Mouse (Mus musculus) liver, embryonic 13.5 days (tissue): ENCODE results near the gene Ikzf3. TPM values are rescaled to one million over a fixed set of nuclear protein-coding genes. Genes with fewer than 3 reads are reported as not detected.

ENCODE experiments used
- ATAC-seq: fragments of 200-750 bp; cut with Nextera tagmentation; 2 replicates; pipeline ENCODE4 v1.8.0; 2017; ENCODE audit warnings: low read depth, mild to moderate bottlenecking, moderate number of reproducible peaks, moderate library complexity
- DNase-seq: peaks from one replicate; pipeline ENCODE4 v3.0.0; 2022
- H3K27ac ChIP-seq: fragments of 300-500 bp; sonication (generic); 2 replicates; pipeline ENCODE4 v1.5.1; 2015; ENCODE audit warnings: moderate library complexity, mild to moderate bottlenecking, inconsistent platforms
- H3K27me3 ChIP-seq: fragments of 300-500 bp; sonication (generic); 2 replicates; pipeline ENCODE4 v1.6.1; 2015; ENCODE audit warnings: mild to moderate bottlenecking, inconsistent platforms
- H3K36me3 ChIP-seq: fragments of 300-500 bp; sonication (generic); 2 replicates; pipeline ENCODE4 v1.6.1; 2015; ENCODE audit warnings: mild to moderate bottlenecking, inconsistent platforms
- H3K4me1 ChIP-seq: fragments of 300-500 bp; sonication (generic); replicated peaks from 2 replicates; pipeline ENCODE4 v1.6.1; 2015; ENCODE audit warnings: inconsistent platforms
- H3K4me2 ChIP-seq: fragments of 300-500 bp; sonication (generic); 2 replicates; pipeline ENCODE4 v1.6.1; 2015; ENCODE audit warnings: inconsistent platforms, mild to moderate bottlenecking, moderate library complexity
- H3K4me3 ChIP-seq: fragments of 300-500 bp; sonication (generic); replicated peaks from 2 replicates; pipeline ENCODE4 v1.5.1; 2015; ENCODE audit warnings: mild to moderate bottlenecking, inconsistent platforms
- H3K9ac ChIP-seq: fragments of 300-500 bp; sonication (generic); 2 replicates; pipeline ENCODE4 v1.6.1; 2015; ENCODE audit warnings: mild to moderate bottlenecking, inconsistent platforms
- H3K9me3 ChIP-seq: fragments of 300-500 bp; sonication (generic); replicated peaks from 2 replicates; pipeline ENCODE4 v1.6.1; 2016; ENCODE audit warnings: inconsistent platforms
- WGBS: fragments of 180-500 bp; shearing (Covaris S2); methylation state at CpG from one replicate; pipeline ENCODE4 v1.1.7; 2015; ENCODE audit not compliant: insufficient replicate concordance; 5-methylcytosine and 5-hydroxymethylcytosine counted together
- polyA plus RNA-seq: library from polyadenylated mRNA; unstranded; fragments of >200 nt; fragmentation: Nextera tagmentation; extraction: Ambion mirVana; gene quantifications from 2 replicates; pipeline ENCODE4 v1.2.1, GENCODE M21; 2015

Ikzf3 gene
- polyA plus RNA-seq, 1 experiment from 2014 or later, result 0.06 TPM

DNA sequence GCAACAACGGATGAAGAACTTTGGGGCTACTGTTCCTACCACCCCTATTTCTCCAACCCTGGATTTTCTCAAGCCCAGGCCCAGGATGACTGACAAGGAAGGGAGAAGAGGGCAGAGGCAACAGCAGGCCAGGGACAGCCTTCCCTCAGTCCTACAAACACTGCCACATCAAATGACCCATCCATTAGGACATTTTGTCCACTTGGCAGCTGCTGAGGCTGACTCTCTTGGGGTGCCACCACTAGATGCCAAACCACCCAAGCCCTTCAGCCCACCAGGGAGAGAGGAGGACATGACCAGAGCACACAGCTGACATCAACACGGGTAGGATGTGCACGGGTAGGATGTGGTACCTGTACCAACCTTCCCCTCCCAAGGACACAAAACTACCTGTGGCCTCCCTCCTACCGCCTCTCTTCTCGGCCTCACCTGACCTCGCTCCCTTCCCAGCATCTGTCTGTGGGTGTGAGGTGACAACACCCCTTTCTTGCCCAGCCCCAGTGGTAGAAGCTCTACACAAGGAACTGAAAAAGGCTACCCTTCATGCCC is 38.9 kb upstream of the Ikzf3 start:
- Histone ChIP-seq H3K4me3 (peak overlapping the region; percentile 90), H3K9ac (peak overlapping the region; percentile 94), H3K36me3 (peaks cover 23% of the 10 kb centered on the region), H3K27ac (peak overlapping the region; percentile 100), H3K9me3 (no peaks in the 10 kb centered on the region), H3K4me1 (peaks cover 92% of the 10 kb centered on the region), H3K27me3 (no peaks in the 10 kb centered on the region), H3K4me2 (peak overlapping the region; percentile 85)
- no peak for ATAC-seq
- DNase-seq, result no peak
- 79% methylated on average over 6 of the region's 6 CpGs for WGBS

- DNase-seq, result no peak
- H3K27ac ChIP-seq, result peak overlapping the region; percentile 100
- peak overlapping the region; percentile 90 for H3K4me3 ChIP-seq
- no peaks in the 10 kb centered on the region for H3K9me3 ChIP-seq
- peaks cover 28% of the 10 kb centered on the region for H3K36me3 ChIP-seq
- peak overlapping the region; percentile 94 for H3K9ac ChIP-seq
- H3K27me3 ChIP-seq, result no peaks in the 10 kb centered on the region
- H3K4me2 ChIP-seq, result peak overlapping the region; percentile 85
- ATAC-seq, result no peak
- WGBS, result 21% methylated on average over 1 of the region's 1 CpGs
- peaks cover 92% of the 10 kb centered on the region for H3K4me1 ChIP-seq
These were observed 38.3 kb upstream of the Ikzf3 start for GRCm38 (mm10) chr11:98584146-98584545.

GRCm38 (mm10) chr11:98583571-98583970 is 37.7 kb upstream of the Ikzf3 start:
- peak; percentile 61 for DNase-seq
- Histone ChIP-seq H3K27ac (peak overlapping the region; percentile 100), H3K4me1 (peaks cover 89% of the 10 kb centered on the region), H3K4me2 (peak overlapping the region; percentile 85), H3K4me3 (peak overlapping the region; percentile 90), H3K27me3 (no peaks in the 10 kb centered on the region), H3K9me3 (no peaks in the 10 kb centered on the region), H3K9ac (peak overlapping the region; percentile 94), H3K36me3 (peaks cover 29% of the 10 kb centered on the region)
- ATAC-seq, result peak; percentile 20; the same call in 1 of the 2 replicates
- 1% methylated on average over 3 of the region's 3 CpGs for WGBS

GRCm38 (mm10) chr11:98583265-98583552 is 37.4 kb upstream of the Ikzf3 start:
- peak overlapping the region; percentile 100 for H3K27ac ChIP-seq
- peak overlapping the region; percentile 85 for H3K4me2 ChIP-seq
- H3K9ac ChIP-seq, result peak overlapping the region; percentile 94
- H3K9me3 ChIP-seq, result no peaks in the 10 kb centered on the region
- WGBS, result 30% methylated on average over 3 of the region's 3 CpGs
- H3K36me3 ChIP-seq, result peaks cover 29% of the 10 kb centered on the region
- H3K27me3 ChIP-seq, result no peaks in the 10 kb centered on the region
- ATAC-seq, result peak; percentile 77
- peaks cover 88% of the 10 kb centered on the region for H3K4me1 ChIP-seq
- peak; percentile 82 for DNase-seq
- H3K4me3 ChIP-seq, result peak overlapping the region; percentile 90

DNA sequence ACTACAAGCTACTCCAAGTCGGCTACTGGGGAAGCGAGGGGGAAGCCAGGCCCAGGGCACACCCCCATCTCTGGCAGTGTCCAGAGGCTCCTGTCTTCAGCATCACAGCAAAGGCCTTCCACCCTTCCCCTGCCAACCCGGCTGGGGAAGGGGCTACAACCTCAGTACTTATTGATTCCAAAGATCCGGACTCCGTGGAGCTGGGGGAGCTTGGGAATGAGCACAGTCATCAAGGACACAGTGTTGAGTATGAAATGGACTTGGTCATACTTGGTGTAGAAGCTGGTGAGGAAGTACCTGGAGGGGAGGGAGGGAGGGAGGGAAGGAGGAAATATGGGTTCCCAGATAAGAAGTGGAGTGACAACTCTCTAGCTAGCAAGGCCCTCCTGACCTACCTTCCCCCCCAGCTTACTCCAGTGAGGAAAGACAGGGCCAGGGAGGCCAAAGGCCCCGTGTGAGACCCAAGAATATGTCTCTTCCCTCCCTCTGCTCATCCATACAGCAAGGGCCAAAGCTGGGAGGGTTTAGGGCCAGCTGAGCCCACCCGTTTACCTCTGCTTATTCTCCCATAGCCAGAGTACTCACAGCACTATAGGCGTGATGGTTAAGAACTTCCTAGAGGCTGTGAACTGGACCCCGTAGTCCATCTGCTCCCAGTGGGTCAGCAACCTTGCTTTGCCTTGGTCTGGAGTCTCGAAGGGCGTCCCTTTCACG is 36.9 kb upstream of the Ikzf3 start:
- Histone ChIP-seq H3K4me1 (peaks cover 88% of the 10 kb centered on the region), H3K9me3 (no peaks in the 10 kb centered on the region), H3K4me2 (peak overlapping the region; percentile 85), H3K27ac (peak overlapping the region; percentile 100), H3K4me3 (peak overlapping the region; percentile 90), H3K9ac (peak overlapping the region; percentile 94), H3K27me3 (no peaks in the 10 kb centered on the region), H3K36me3 (peaks cover 29% of the 10 kb centered on the region)
- peak; percentile 68 for DNase-seq
- 13% methylated on average over 12 of the region's 12 CpGs for WGBS
- ATAC-seq, result peak; percentile 76

- H3K27ac ChIP-seq, result peak overlapping the region; percentile 100
- WGBS, result 8% methylated on average over 8 of the region's 8 CpGs
- peak overlapping the region; percentile 85 for H3K4me2 ChIP-seq
- H3K27me3 ChIP-seq, result no peaks in the 10 kb centered on the region
- peaks cover 29% of the 10 kb centered on the region for H3K36me3 ChIP-seq
- H3K4me3 ChIP-seq, result peak overlapping the region; percentile 90
- no peaks in the 10 kb centered on the region for H3K9me3 ChIP-seq
- DNase-seq, result no peak
- ATAC-seq, result peak; percentile 2; the same call in 1 of the 2 replicates
- peak overlapping the region; percentile 94 for H3K9ac ChIP-seq
- H3K4me1 ChIP-seq, result peaks cover 86% of the 10 kb centered on the region
These were observed 36.2 kb upstream of the Ikzf3 start for GRCm38 (mm10) chr11:98582030-98582388.

DNA sequence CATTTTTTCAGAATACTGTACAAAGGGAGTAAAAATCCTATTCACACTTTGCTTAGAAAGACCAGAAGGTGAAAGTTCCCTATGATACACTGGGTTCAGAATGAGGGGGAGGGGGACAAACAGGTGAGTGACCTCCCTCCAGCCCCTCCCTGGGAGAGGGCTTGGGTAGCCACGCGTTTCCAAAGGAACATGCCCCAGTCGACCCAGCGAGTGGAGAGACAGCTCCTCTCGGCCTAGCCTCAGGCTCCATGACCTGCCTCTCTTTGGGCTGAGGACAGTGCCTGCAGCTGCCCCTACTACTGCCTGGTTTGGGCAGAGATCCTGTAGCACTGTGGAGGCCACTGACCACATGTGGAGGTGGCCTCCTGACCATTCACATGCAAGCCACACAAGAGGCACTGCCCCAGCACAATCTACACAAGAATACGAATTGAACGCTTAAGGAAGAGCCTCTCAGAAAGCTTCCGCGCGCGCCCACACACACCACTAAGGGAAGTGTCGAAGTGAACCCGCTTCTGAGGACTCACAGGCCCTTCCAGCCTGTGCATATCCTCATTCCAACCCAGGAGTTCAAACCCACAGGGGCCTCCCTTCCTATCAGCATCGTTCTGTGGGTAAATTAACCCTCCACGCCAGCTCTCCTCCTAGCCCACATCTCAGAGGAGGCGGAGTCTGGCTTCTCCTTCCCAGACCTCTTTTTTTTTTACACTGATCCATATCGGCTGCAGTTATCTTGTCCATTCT is 35.6 kb upstream of the Ikzf3 start:
- ATAC-seq (peak; percentile 19), DNase-seq (peak; percentile 65)
- H3K4me1 ChIP-seq, result peaks cover 86% of the 10 kb centered on the region
- H3K4me3 ChIP-seq, result peak overlapping the region; percentile 90
- no peaks in the 10 kb centered on the region for H3K27me3 ChIP-seq
- peak overlapping the region; percentile 100 for H3K27ac ChIP-seq
- peak overlapping the region; percentile 85 for H3K4me2 ChIP-seq
- H3K9ac ChIP-seq, result peak overlapping the region; percentile 94
- H3K36me3 ChIP-seq, result peaks cover 29% of the 10 kb centered on the region
- no peaks in the 10 kb centered on the region for H3K9me3 ChIP-seq
- WGBS, result 20% methylated on average over 17 of the region's 17 CpGs

- H3K4me2 ChIP-seq, result peak overlapping the region; percentile 85
- ATAC-seq (peak; percentile 77), DNase-seq (peak; percentile 75)
- H3K27ac ChIP-seq, result peak overlapping the region; percentile 100
- H3K4me1 ChIP-seq, result peaks cover 76% of the 10 kb centered on the region
- peak overlapping the region; percentile 94 for H3K9ac ChIP-seq
- 15% methylated on average over 16 of the region's 16 CpGs for WGBS
- peaks cover 29% of the 10 kb centered on the region for H3K36me3 ChIP-seq
- H3K4me3 ChIP-seq, result peak overlapping the region; percentile 90
- H3K27me3 ChIP-seq, result no peaks in the 10 kb centered on the region
- no peaks in the 10 kb centered on the region for H3K9me3 ChIP-seq
These were observed 34.7 kb upstream of the Ikzf3 start for GRCm38 (mm10) chr11:98580301-98581121.

GRCm38 (mm10) chr11:98577776-98578175 is 31.9 kb upstream of the Ikzf3 start:
- ATAC-seq (no peak), DNase-seq (no peak)
- Histone ChIP-seq H3K4me2 (no peak overlapping the region), H3K9ac (no peak overlapping the region), H3K9me3 (no peaks in the 10 kb centered on the region), H3K27ac (peak overlapping the region; percentile 47), H3K4me3 (no peak overlapping the region), H3K27me3 (no peaks in the 10 kb centered on the region), H3K36me3 (peaks cover 21% of the 10 kb centered on the region), H3K4me1 (peaks cover 49% of the 10 kb centered on the region)
- 71% methylated on average over 5 of the region's 5 CpGs for WGBS

- no peak for ATAC-seq
- H3K4me2 ChIP-seq, result no peak overlapping the region
- WGBS, result 73% methylated on average over 6 of the region's 6 CpGs
- H3K9ac ChIP-seq, result no peak overlapping the region
- H3K27ac ChIP-seq, result no peak overlapping the region
- 0 out of 2 replicates have a peak, but pooled peaks cover 5% of the 10 kb centered on the region for H3K27me3 ChIP-seq
- no peaks in the 10 kb centered on the region for H3K36me3 ChIP-seq
- 0 out of 2 replicates have a peak, but pooled peaks cover 2% of the 10 kb centered on the region for H3K9me3 ChIP-seq
- DNase-seq, result no peak
- H3K4me1 ChIP-seq, result no peaks in the 10 kb centered on the region
- no peak overlapping the region for H3K4me3 ChIP-seq
These were observed 23.6 kb upstream of the Ikzf3 start for GRCm38 (mm10) chr11:98569461-98569860.

- DNase-seq, result no peak
These were observed 22.5 kb upstream of the Ikzf3 start for GRCm38 (mm10) chr11:98568326-98568725.

More at GRCm38 (mm10) chr11:98568326-98568725, 22.5 kb upstream of the Ikzf3 start:
- H3K36me3 ChIP-seq, result no peaks in the 10 kb centered on the region
- H3K4me2 ChIP-seq, result no peak overlapping the region
- WGBS, result 76% methylated on average over 8 of the region's 8 CpGs
- H3K4me3 ChIP-seq, result no peak overlapping the region
- H3K27ac ChIP-seq, result no peak overlapping the region
- 0 out of 2 replicates have a peak, but pooled peaks cover 2% of the 10 kb centered on the region for H3K9me3 ChIP-seq
- 0 out of 2 replicates have a peak, but pooled peaks cover 5% of the 10 kb centered on the region for H3K27me3 ChIP-seq
- no peaks in the 10 kb centered on the region for H3K4me1 ChIP-seq
- H3K9ac ChIP-seq, result no peak overlapping the region
- no peak for ATAC-seq
